9 mouse cellular contexts compared by ENCODE assay signal in the genomic region with DNA sequence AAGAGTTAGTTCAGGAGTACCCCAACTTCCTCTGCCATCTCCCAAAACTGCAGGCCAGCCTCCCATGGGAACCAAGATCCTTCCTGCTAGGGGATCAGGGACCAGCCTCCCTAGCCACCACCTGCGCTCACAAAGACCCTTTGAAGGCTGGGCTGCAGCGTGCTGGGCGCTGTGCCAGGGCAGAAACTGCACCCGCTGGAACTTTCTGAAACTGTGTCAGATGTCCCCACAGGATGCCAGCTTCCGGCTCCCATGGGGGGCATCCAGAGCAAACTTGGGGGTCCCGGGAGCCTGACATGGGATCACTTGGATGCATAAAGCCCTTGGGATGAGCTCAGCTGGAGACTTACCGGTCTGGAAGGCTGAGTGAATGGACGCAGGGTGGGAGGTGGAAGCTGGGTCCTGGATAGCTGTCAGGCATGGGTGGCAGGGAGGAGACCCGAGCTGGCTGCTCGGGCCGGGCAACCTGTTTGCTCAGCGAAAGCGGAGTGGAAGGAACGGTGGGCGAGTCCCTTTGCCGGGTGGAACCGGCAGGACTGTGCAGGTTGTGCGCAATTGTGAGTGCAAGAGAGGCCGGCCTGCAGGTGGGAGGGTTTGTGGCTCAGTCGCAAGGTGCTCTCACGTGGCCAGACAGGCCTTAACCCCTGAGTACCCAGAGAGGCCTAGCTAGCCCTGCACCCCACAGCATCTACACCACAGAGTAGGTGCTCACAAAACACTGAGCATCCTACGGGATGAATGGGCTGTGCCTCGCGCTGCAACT. TPM values are rescaled to one million over a fixed set of nuclear protein-coding genes. Genes with fewer than 3 reads are reported as not detected.
DNase-seq lines count a peak whose midpoint lies in the region; ATAC-seq and TF ChIP-seq lines count a peak whose summit lies in the region.
"Had no signal": no experiment of that assay in that cellular context is flagged by ENCODE, and none has a peak within 500 bp of the region (broad histone marks: within the 10 kb centered on the region; RNA-seq: fewer than 3 reads in every experiment).

No protein-coding gene starts in this region.

- DNase-seq in embryonic facial prominence, embryonic 14.5 days (ENCODE audit: low spot score): peak; percentile 52
- no peak for DNase-seq in liver, embryonic 11.5 days (ENCODE audit: low spot score)
- peak; percentile 46 for DNase-seq in splenic B cell, adult 2 months (ENCODE audit: low read depth, low spot score)
- no peak for DNase-seq in left cerebral cortex, postnatal 4 days
- DNase-seq in gastrocnemius, adult 2 months: no peak
- DNase-seq in adrenal gland, adult 2 months: no peak

- peaks cover 18% of the 10 kb centered on the region for H3K27me3 ChIP-seq in forebrain, embryonic 13.5 days
- H3K27me3 ChIP-seq in forebrain, embryonic 15.5 days: no peaks in the 10 kb centered on the region; the same call in 1 of the 2 replicates
- H3K27me3 ChIP-seq in embryonic facial prominence, embryonic 14.5 days (replicated peaks; ENCODE audit: control insufficient read depth, insufficient read depth, low read length): peaks cover 24% of the 10 kb centered on the region
- H3K27me3 ChIP-seq in liver, embryonic 11.5 days (replicated peaks; ENCODE audit: control insufficient read depth, insufficient read depth, low read length): peaks cover 13% of the 10 kb centered on the region
- H3K27me3 ChIP-seq in splenic B cell, adult 2 months (ENCODE audit: control insufficient read depth, insufficient read depth, low read length, poor library complexity, severe bottlenecking): no peaks in the 10 kb centered on the region
- H3K27me3 ChIP-seq: CH12.LX had no signal

- no peaks in the 10 kb centered on the region for H3K9me3 ChIP-seq in forebrain, embryonic 13.5 days (replicated peaks)
- no peaks in the 10 kb centered on the region for H3K9me3 ChIP-seq in forebrain, embryonic 15.5 days
- no peaks in the 10 kb centered on the region for H3K9me3 ChIP-seq in embryonic facial prominence, embryonic 14.5 days (ENCODE audit: control insufficient read depth, low read length)
- H3K9me3 ChIP-seq in liver, embryonic 11.5 days (ENCODE audit: control insufficient read depth, low read length): no peaks in the 10 kb centered on the region

- no peak overlapping the region for H3K4me3 ChIP-seq in forebrain, embryonic 13.5 days
- no peak overlapping the region for H3K4me3 ChIP-seq in forebrain, embryonic 15.5 days
- H3K4me3 ChIP-seq in embryonic facial prominence, embryonic 14.5 days (ENCODE audit: low read depth, low read length): 0 out of 2 replicates have a peak overlapping the region, but pooled peaks have one; percentile 7
- H3K4me3 ChIP-seq in liver, embryonic 11.5 days (ENCODE audit: low read depth, low read length): no peak overlapping the region
- no peak overlapping the region for H3K4me3 ChIP-seq in gastrocnemius, adult 2 months

- no peak for ATAC-seq in forebrain, embryonic 13.5 days
- no peak for ATAC-seq in forebrain, embryonic 15.5 days (replicated peaks)
- no peak for ATAC-seq in embryonic facial prominence, embryonic 14.5 days (ENCODE audit: low read depth)
- no peak for ATAC-seq in liver, embryonic 11.5 days (replicated peaks; ENCODE audit: low FRiP score)

- H3K9ac ChIP-seq in forebrain, embryonic 13.5 days: peak overlapping the region; percentile 18
- H3K9ac ChIP-seq in forebrain, embryonic 15.5 days (replicated peaks): no peak overlapping the region
- H3K9ac ChIP-seq in embryonic facial prominence, embryonic 14.5 days (ENCODE audit: low read depth, low read length): peak overlapping the region; percentile 31; the same call in 1 of the 2 replicates
- H3K9ac ChIP-seq in liver, embryonic 11.5 days (ENCODE audit: low read depth, low read length): no peak overlapping the region

- H3K4me1 ChIP-seq in forebrain, embryonic 13.5 days: peaks cover 44% of the 10 kb centered on the region
- H3K4me1 ChIP-seq in forebrain, embryonic 15.5 days: peaks cover 41% of the 10 kb centered on the region
- peaks cover 12% of the 10 kb centered on the region for H3K4me1 ChIP-seq in embryonic facial prominence, embryonic 14.5 days (ENCODE audit: control insufficient read depth, insufficient read depth, low read length)
- H3K4me1 ChIP-seq in liver, embryonic 11.5 days (replicated peaks; ENCODE audit: control insufficient read depth, insufficient read depth, low read length): peaks cover 50% of the 10 kb centered on the region

- 13% methylated on average over 24 of the region's 24 CpGs for WGBS in forebrain, embryonic 13.5 days
- WGBS in forebrain, embryonic 15.5 days: 11% methylated on average over 24 of the region's 24 CpGs
- 8% methylated on average over 21 of the region's 24 CpGs for WGBS in embryonic facial prominence, embryonic 14.5 days
- WGBS in liver, embryonic 11.5 days: 30% methylated on average over 24 of the region's 24 CpGs

- peak overlapping the region; percentile 33 for H3K4me2 ChIP-seq in forebrain, embryonic 13.5 days
- H3K4me2 ChIP-seq in forebrain, embryonic 15.5 days (replicated peaks): no peak overlapping the region
- H3K4me2 ChIP-seq in embryonic facial prominence, embryonic 14.5 days (ENCODE audit: low read depth, low read length): peak overlapping the region; percentile 31
- peak overlapping the region; percentile 24 for H3K4me2 ChIP-seq in liver, embryonic 11.5 days

- intact Hi-C loops in left cerebral cortex, postnatal 4 days (cut with DNase I): no loop called here
- intact Hi-C loops in gastrocnemius, adult 2 months (cut with DNase I): loop anchor here (5.0 kb wide), 1 partner anchor 61 kb away; the partner anchor contains the start of gene Hmg20b

- H3K36me3 ChIP-seq in forebrain, embryonic 13.5 days (ENCODE audit: poor library complexity, severe bottlenecking): 0 out of 2 replicates have a peak, but pooled peaks cover 6% of the 10 kb centered on the region
- no peaks in the 10 kb centered on the region for H3K36me3 ChIP-seq in forebrain, embryonic 15.5 days
- H3K36me3 ChIP-seq in embryonic facial prominence, embryonic 14.5 days (ENCODE audit: control insufficient read depth, insufficient read depth, low read length): 0 out of 2 replicates have a peak, but pooled peaks cover 8% of the 10 kb centered on the region
- no peaks in the 10 kb centered on the region for H3K36me3 ChIP-seq in liver, embryonic 11.5 days (ENCODE audit: control insufficient read depth, insufficient read depth, low read length)
- no peaks in the 10 kb centered on the region for H3K36me3 ChIP-seq in splenic B cell, adult 2 months (ENCODE audit: control insufficient read depth, insufficient read depth, low read length, poor library complexity, severe bottlenecking)

- no peak overlapping the region; the same call in 1 of the 2 replicates for H3K27ac ChIP-seq in forebrain, embryonic 13.5 days
- H3K27ac ChIP-seq in forebrain, embryonic 15.5 days (replicated peaks): no peak overlapping the region
- no peak overlapping the region for H3K27ac ChIP-seq in embryonic facial prominence, embryonic 14.5 days (replicated peaks; ENCODE audit: low read depth, low read length)
- 0 out of 2 replicates have a peak overlapping the region, but pooled peaks have one; percentile 15 for H3K27ac ChIP-seq in liver, embryonic 11.5 days (ENCODE audit: low read depth, low read length)
- no peak overlapping the region for H3K27ac ChIP-seq in gastrocnemius, adult 2 months

- TF ChIP-seq CTCF in gastrocnemius, adult 2 months (IDR thresholded peaks at IDR 0.05): no peak

RNA-seq across cellular contexts. Expression of gene Tjp3, which starts 0.5 kb away (rescaled TPM):
- polyA plus RNA-seq in forebrain, embryonic 13.5 days (2015; fragmentation: Nextera tagmentation; extraction: Ambion mirVana): 6.2 and 7.1 TPM in 2 replicates
- 8.5 and 9.0 TPM in 2 replicates for polyA plus RNA-seq in forebrain, embryonic 15.5 days (2015; fragmentation: Nextera tagmentation; extraction: Ambion mirVana)
- polyA plus RNA-seq in embryonic facial prominence, embryonic 14.5 days (2014; fragmentation: Nextera tagmentation; extraction: Ambion mirVana): 8.1 and 9.9 TPM in 2 replicates
- polyA plus RNA-seq in liver, embryonic 11.5 days (2014; fragmentation: Nextera tagmentation; extraction: Ambion mirVana): 1.8 TPM in 2 replicates
- total RNA-seq in left cerebral cortex, postnatal 4 days (2021): 1 to 10 TPM; 5.4 to 6.1 TPM
- not detected for total RNA-seq in gastrocnemius, adult 2 months (2021)
- total RNA-seq in adrenal gland, adult 2 months (2021): under 1 TPM; 0.41 to 0.92 TPM
- 0.52 and 0.72 TPM in 2 replicates for polyA plus RNA-seq in adrenal gland, adult 2 months (2012; rRNA removed)

RNA-seq across cellular contexts. Expression of gene Pip5k1c, which starts 1.9 kb away (rescaled TPM):
- 73.1 and 87.2 TPM in 2 replicates for polyA plus RNA-seq in forebrain, embryonic 13.5 days (2015; fragmentation: Nextera tagmentation; extraction: Ambion mirVana)
- polyA plus RNA-seq in forebrain, embryonic 15.5 days (2015; fragmentation: Nextera tagmentation; extraction: Ambion mirVana): 123 and 127 TPM in 2 replicates
- polyA plus RNA-seq in embryonic facial prominence, embryonic 14.5 days (2014; fragmentation: Nextera tagmentation; extraction: Ambion mirVana): 48.4 and 56.3 TPM in 2 replicates
- polyA plus RNA-seq in liver, embryonic 11.5 days (2014; fragmentation: Nextera tagmentation; extraction: Ambion mirVana): 40.0 and 42.5 TPM in 2 replicates
- 100 to 1,000 TPM; 295 to 304 TPM for total RNA-seq in left cerebral cortex, postnatal 4 days (2021)
- 10 to 100 TPM; 20.7 to 25.0 TPM for total RNA-seq in gastrocnemius, adult 2 months (2021)
- 10 to 100 TPM; 34.3 to 44.6 TPM for total RNA-seq in adrenal gland, adult 2 months (2021)
- polyA plus RNA-seq in adrenal gland, adult 2 months (2012; rRNA removed): 71.0 and 72.8 TPM in 2 replicates

RNA-seq across cellular contexts. Expression of gene Apba3, which starts 24.1 kb away (rescaled TPM):
- polyA plus RNA-seq in forebrain, embryonic 13.5 days (2015; fragmentation: Nextera tagmentation; extraction: Ambion mirVana): 28.6 and 32.3 TPM in 2 replicates
- polyA plus RNA-seq in forebrain, embryonic 15.5 days (2015; fragmentation: Nextera tagmentation; extraction: Ambion mirVana): 33.5 and 37.5 TPM in 2 replicates
- 56.0 and 61.4 TPM in 2 replicates for polyA plus RNA-seq in embryonic facial prominence, embryonic 14.5 days (2014; fragmentation: Nextera tagmentation; extraction: Ambion mirVana)
- polyA plus RNA-seq in liver, embryonic 11.5 days (2014; fragmentation: Nextera tagmentation; extraction: Ambion mirVana): 47.5 and 55.0 TPM in 2 replicates
- total RNA-seq in left cerebral cortex, postnatal 4 days (2021): 10 to 100 TPM; 22.6 to 28.2 TPM
- 100 to 1,000 TPM; 110 to 119 TPM for total RNA-seq in gastrocnemius, adult 2 months (2021)
- total RNA-seq in adrenal gland, adult 2 months (2021): 100 to 1,000 TPM in 1 of 2 experiments, 10 to 100 TPM in 1; 83.5 to 121 TPM
- polyA plus RNA-seq in adrenal gland, adult 2 months (2012; rRNA removed): 165 and 188 TPM in 2 replicates

RNA-seq across cellular contexts. Expression of gene Mrpl54, which starts 24.1 kb away (rescaled TPM):
- polyA plus RNA-seq in forebrain, embryonic 13.5 days (2015; fragmentation: Nextera tagmentation; extraction: Ambion mirVana): 134 and 135 TPM in 2 replicates
- polyA plus RNA-seq in forebrain, embryonic 15.5 days (2015; fragmentation: Nextera tagmentation; extraction: Ambion mirVana): 97.3 and 104 TPM in 2 replicates
- polyA plus RNA-seq in embryonic facial prominence, embryonic 14.5 days (2014; fragmentation: Nextera tagmentation; extraction: Ambion mirVana): 196 and 206 TPM in 2 replicates
- 226 and 233 TPM in 2 replicates for polyA plus RNA-seq in liver, embryonic 11.5 days (2014; fragmentation: Nextera tagmentation; extraction: Ambion mirVana)
- total RNA-seq in left cerebral cortex, postnatal 4 days (2021): 10 to 100 TPM; 41.9 to 50.6 TPM
- total RNA-seq in gastrocnemius, adult 2 months (2021): 100 to 1,000 TPM; 103 to 112 TPM
- total RNA-seq in adrenal gland, adult 2 months (2021): 100 to 1,000 TPM; 123 to 131 TPM
- polyA plus RNA-seq in adrenal gland, adult 2 months (2012; rRNA removed): 193 and 221 TPM in 2 replicates

RNA-seq across cellular contexts. Expression of gene Cactin, which starts 30.0 kb away (rescaled TPM):
- 39.9 and 42.0 TPM in 2 replicates for polyA plus RNA-seq in forebrain, embryonic 13.5 days (2015; fragmentation: Nextera tagmentation; extraction: Ambion mirVana)
- 40.7 and 42.4 TPM in 2 replicates for polyA plus RNA-seq in forebrain, embryonic 15.5 days (2015; fragmentation: Nextera tagmentation; extraction: Ambion mirVana)
- 27.0 and 27.5 TPM in 2 replicates for polyA plus RNA-seq in embryonic facial prominence, embryonic 14.5 days (2014; fragmentation: Nextera tagmentation; extraction: Ambion mirVana)
- 49.9 and 51.9 TPM in 2 replicates for polyA plus RNA-seq in liver, embryonic 11.5 days (2014; fragmentation: Nextera tagmentation; extraction: Ambion mirVana)
- total RNA-seq in left cerebral cortex, postnatal 4 days (2021): 10 to 100 TPM; 26.5 to 26.9 TPM
- 10 to 100 TPM in 1 of 2 experiments, 1 to 10 TPM in 1; 8.5 to 11.5 TPM for total RNA-seq in gastrocnemius, adult 2 months (2021)
- 10 to 100 TPM; 32.6 to 40.3 TPM for total RNA-seq in adrenal gland, adult 2 months (2021)
- 35.5 and 37.4 TPM in 2 replicates for polyA plus RNA-seq in adrenal gland, adult 2 months (2012; rRNA removed)

Comparison
In these comparisons a context has a peak if more than half of its experiments do, and no peak if none do; other contexts are left out.
1. H3K9ac ChIP-seq: peak in forebrain, embryonic 13.5 days (single experiment) and embryonic facial prominence, embryonic 14.5 days (single experiment); none in forebrain, embryonic 15.5 days (single experiment) and liver, embryonic 11.5 days (single experiment).
2. DNase-seq: peak in embryonic facial prominence, embryonic 14.5 days (single experiment) and splenic B cell, adult 2 months (single experiment); none in liver, embryonic 11.5 days (single experiment), left cerebral cortex, postnatal 4 days (single experiment), gastrocnemius, adult 2 months (single experiment) and adrenal gland, adult 2 months (single experiment).